Mouse (Mus musculus): ENCODE results near the gene Strbp.

Strbp gene

DNA sequence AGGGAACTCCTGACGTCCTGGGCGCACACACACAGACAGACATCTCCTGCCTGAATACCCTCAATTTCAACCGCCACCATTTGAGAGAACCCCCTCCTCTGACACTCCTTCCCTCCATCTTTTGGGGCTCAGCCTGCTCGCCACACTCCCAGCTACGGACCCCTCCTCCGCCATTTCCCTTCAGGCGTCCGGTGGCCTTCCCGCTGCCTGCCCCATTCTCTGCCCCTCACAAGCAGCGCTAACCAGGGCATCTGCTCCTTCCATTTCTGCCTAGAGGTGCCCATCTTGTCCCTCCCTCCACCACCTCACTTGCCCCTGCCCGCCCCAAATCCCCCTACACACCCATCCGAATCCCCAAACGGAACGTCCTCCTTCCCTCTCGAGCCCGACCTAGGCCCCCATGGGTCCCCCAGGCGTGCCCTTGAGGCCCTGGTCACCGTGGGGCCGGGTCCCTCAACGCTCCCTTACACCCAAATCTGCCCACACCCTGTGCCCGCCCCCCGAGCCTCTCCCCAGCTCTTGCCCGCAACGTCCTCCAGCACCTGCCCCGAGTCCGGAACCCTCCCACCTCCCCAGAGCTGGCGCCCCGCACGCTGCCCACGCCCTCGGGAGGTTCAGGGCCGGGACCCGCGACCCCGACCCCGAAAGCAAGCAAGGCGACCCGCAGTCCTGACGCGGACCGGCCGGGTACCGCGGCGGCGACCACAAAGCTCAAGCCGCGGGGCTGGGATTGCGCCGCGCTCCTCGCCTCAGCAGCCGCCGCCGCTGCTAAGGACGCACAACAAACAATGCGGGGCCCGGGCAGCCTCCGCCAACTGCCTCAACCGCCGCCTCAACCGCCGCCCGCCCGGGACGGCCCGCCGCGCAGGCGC, 1.1 kb downstream of the Strbp start:
- no peak for DNase-seq (ENCODE audit: low spot score)

DNA sequence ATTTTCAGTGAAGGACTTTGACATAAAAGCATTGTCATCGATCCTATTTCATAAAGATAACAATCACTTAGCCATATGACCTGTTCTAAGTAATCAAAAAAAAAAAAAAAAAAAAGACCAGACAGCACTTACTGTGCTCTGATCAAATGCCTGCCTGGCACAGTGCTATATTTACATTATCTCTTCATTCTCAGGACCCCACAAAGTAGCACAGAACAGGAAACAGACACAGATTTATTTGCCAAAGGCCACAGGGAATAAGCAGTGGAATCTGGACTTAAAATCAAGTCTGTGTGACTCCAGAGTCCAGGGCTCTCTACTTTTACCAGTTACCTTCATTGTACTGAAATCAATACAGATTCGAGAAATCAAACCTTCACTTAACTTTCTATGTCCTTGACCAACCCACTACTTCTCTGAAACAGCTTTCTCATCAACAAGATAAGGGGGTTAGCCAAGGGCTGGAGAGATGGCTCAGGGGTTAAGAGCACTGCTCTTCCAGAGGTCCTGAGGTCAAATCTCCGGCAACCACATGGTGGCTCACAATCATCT, 14.5 kb downstream of the Strbp start:
- DNase-seq (ENCODE audit: low spot score), result no peak

DNA sequence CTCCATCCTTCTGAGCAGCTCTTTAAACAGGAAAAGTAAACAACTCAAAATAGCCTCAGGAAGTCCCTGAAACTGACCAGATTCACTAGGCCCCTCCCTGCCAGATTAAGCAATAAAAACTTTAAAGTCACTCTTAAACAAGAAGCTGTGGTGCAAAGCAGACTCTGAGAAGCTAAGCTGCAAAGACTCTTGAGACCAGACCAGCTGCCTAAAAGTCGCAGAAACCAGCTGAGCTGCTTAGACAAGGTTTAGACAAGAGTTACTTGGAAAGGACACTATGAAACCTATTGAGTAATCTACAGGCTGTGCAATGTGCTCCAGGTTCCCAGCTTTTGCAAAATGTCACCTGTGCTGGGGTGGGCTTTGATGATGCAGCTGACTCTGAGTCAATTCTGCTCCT, 16.6 kb downstream of the Strbp start:
- DNase-seq (ENCODE audit: low spot score), result no peak

DNA sequence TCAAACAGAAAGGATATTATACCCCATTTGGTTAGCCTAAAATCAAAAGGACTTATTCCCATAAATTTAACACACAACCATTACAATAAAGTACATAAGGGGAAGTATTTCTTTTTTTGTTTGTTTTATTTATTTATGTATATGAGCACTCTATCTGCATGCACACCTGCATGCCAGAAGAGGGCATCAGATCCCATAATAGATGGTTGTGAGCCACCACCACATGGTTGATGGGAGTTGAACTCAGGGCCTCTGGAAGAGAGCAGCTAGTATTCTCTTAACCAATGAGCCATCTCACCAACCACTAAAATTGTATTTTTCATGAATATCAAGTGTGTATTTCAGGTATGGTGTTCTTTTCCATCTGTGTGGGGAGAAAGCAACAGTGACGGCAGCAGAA, 18.8 kb downstream of the Strbp start:
- no peak for DNase-seq (ENCODE audit: low spot score)

DNA sequence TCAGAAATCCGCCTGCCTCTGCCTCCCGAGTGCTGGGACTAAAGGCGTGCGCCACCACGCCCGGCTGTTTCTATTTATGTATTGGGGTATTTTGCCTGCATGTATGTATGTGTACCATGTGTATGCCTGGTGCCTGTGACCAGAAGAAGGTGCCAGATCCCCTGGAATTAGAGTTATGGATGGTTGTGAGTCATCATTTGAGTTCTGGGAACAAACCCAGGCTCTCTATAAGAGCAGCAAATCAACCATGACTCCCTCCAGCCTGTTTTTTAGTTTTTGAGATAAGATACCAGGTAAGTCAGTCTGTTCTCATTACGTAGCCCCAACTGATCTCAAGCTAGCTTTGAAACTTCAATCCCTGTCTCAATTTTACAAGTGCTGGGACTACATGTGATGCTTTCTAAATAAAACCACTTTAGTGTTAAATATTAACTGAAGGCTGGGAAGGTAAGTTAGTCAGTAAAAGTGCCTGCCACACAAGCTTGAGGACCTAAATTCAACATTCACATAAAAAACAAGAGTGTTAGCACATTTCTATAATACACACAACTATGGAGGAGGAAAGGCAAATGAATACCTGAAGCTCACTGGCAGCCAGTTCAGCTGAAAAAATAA, 21.4 kb downstream of the Strbp start:
- DNase-seq (ENCODE audit: low spot score), result no peak

DNA sequence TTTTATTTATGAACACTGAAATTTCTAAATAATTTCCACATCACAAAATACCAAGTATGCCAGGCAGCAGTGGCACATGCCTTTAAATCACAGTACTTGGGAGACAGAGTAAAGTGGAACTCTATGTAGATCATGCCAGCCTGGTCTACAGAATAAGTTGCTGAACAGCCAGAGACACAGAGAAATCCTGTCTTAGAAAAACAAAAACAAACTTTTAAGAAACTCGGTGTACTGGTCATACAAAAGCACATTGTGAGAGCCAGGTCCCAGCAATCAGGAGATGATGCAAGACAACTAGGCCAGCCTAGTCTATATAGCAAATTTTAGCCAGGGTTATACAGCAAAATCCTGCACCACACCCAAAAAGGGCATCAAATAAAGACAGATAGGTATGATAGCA, 52.6 kb downstream of the Strbp start:
- no peak for DNase-seq (ENCODE audit: low spot score)

DNA sequence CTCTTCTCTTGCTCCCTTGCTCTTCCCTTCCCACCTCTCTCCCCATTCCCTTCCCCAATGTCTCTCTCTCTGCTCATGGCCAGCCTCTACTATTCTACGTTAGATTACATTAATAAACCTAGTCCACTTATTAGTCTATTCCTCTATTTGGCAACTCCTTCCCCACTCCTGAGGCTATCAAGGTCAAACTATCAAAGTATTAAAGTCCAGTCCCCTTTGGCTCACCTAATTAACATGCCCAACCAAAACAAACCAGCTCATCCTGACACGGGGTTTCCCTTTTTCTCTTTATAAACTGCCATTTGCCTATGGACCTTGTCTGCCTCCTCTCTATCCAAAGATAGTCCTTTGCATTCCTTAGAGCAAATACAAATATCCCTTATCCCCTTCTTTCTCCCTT, 54.1 kb downstream of the Strbp start:
- DNase-seq (ENCODE audit: low spot score), result no peak

DNA sequence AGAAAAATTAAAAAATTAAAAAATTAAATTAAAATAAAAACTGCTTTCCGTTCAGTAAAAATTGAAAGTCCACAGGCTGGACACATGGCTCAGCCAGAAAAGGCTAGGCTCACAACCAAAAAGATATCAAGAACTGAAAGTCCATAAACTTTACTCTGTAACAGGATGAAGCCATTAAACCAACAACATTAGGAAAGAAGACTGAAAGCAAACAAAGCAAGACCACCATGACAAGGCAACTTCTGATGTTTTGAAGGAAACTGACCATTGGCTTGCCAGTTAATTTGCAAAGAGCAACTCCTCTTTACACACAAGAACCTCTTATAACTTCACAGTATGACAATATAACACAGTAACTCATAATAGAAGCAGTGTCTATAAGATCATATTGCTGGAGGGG, 54.7 kb downstream of the Strbp start:
- no peak for DNase-seq (ENCODE audit: low spot score)

DNA sequence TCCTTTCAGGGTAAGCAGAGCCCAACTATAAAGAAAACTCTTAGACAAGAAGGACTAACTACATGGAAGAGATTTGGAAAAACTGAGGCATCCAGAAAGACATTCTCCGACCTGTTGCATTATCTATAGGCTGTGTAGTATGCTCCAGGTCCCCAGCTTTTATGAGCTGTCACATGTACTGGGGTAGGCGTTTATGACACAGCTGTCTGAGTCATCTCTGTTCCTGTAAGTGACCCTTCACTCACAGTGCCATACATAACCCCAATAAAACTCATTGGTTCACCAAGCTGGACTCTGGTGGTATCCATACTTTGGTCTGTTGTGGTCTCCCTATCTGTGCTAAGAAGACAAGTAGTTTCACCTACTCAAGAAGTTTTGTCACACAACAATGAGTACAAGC, 80.3 kb downstream of the Strbp start:
- no peak for DNase-seq (ENCODE audit: low spot score)

DNA sequence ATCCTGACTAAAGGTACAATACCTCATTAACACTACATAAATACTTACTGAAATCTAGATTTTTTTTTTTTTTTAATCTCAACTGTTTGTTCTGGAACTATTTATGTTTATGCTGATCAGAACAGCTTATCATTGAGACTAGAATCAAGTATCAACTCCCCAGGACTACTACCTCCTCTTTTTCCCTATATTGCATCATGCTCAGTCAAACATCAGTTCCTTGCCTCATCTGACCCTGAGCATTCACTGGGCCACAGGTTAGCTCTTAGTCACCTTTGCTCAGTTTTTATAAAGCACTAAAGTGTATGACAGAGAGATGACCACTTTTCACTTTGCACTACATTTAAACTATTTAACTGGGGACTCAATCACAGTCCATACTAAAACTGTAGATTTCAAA, 115.7 kb downstream of the Strbp start:
- no peak for DNase-seq (ENCODE audit: low spot score)

DNA sequence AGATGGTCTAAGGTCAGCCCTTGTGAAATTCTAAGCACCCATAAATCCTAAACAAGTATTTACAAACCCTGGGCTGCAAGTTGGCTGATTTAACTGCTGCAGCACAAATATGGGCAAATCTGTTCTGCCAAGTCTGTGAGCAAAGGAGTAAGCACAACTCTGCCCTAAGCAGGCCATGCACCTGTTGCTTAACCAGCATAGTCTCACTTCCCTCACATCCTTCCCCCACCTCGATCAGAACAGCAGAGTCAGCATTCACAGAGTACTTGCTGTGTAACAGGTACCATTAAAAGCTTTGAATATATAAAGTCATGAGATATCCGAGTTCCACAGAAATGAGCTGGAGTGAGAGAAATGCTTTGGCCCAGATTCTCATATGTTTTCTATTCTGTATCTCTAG, 125.5 kb downstream of the Strbp start:
- DNase-seq (ENCODE audit: low spot score), result no peak

DNA sequence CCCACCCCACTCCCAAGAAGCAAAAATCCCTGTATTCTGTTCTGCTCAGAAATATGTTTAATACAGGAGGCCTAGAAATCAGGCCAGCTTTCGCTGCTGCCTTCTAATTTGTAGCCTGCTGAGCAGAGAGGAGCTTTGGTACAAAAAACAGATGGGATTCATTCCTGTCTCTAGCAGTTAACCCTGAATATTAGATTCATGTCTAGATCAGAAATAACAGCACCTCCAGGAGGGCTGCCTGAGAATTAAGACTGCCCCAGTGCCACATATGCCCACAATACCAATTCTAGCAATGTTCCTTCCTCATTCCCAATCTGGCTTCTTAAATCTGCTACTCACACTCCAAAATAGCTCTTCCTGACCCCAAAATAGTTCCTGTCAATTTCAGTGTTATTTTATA, 127.0 kb downstream of the Strbp start:
- peak; percentile 10 for DNase-seq (ENCODE audit: low spot score)

DNA sequence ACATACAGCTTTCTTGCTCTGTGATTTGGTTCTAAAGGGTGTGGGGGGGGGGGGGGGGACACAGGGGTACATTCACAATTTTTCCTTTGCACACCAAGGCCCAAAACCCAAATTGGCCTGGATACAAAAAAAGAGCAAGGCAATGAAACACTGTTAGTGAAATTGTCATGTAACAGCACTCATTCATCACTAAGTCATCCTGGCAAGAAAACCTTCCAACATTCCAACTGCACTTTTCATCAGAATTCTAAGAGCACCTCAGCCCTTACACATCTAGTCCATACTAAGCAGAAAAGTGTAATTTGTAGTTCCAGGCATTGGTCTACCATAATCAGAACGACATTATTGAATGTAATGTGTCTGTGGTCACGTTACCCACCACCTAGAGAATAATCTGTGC, 131.5 kb downstream of the Strbp start:
- DNase-seq (ENCODE audit: low spot score), result no peak

DNA sequence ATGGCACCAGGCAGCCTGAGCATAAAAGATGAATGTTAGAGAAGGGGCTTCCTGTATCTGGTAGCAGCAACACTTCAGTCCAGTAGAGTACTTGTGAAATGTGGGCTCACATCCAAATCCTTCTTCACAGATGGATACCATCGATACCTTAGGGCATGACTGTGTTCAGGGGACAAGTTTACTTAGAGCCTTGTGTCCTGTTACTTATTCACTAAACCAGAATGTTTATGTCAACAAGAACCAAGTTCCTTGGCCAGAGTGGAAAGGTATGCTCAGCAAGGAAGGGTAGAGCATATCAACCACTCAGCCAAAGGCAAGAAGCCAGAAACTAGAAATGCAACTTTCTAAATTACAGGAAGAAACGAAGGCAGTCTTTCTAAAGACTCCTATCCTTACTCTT, 133.0 kb downstream of the Strbp start:
- DNase-seq (ENCODE audit: low spot score), result no peak

DNA sequence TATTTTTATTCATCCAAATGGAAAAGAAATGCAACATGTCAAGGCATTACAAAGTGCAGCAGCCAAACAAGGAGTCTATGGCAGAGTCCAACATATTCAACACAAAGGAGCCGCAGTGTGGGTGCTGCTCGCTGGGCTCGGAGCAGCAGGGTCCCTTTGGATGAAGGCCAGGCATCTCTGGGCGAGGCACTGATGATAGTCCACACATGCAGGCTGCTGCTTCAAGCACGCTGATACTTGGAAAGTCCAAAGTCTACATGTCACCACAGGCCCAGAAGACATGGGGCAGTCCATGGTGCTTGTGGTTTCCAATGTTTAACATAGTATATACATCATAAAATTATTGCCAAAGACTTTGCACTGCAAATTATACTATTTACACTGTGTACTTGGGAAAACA, 133.8 kb downstream of the Strbp start:
- DNase-seq (ENCODE audit: low spot score), result no peak

DNA sequence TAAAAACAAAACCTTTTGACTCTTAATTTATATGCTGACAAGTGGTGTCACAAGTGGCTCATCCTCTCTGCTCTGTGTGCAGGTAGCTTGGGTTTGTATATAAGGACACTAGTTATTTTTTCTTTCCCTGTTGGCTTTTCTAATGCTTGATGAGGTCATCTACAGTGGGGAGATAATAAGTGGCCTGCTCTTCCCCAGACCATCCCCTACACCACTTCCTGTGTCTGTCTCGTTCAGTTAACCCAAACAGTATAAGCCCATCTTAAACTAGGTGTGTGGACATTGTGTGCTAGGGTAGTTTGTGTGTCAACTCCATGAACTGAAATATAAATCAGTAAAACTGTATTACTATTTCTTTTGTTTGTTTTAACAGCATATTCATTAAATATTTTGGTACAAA, 137.6 kb downstream of the Strbp start:
- no peak for DNase-seq (ENCODE audit: low spot score)

DNA sequence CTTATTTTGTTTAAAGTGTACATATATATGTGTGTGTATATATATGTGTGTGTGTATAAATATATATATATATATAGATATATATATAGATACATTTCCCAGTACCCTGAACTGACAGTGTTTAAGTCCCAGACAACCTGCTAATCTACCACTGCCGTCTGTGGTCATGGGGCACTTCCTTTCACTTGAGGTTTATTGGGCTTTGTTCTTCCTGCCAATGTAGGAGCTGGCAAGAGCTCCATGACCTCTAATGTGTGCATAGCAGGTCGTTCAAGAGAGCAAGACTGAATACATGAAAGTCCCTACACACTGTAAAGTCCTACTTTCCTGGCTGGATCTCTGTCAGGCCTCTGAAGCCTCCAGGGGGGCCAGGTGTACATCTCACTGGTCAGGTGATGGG, 138.1 kb downstream of the Strbp start:
- no peak for DNase-seq (ENCODE audit: low spot score)

DNA sequence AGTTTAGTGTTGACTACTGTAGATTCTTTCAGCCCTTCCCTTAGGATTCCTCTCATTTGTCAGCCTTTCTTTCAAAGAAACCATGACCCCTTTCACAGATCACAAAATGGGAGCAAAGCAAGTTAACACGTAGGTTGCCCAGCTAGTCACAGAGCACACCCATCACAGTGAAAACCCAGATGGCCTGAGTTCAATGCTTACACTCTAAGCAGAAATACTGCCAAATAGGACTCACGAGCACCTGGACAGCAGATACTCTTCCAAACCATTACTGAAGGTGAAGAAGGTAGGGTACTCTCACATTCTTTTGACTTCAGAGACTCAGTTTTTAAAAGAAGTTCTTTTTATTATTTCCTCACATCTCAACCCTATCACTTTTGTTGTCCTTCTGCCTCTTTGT, 147.3 kb downstream of the Strbp start:
- no peak for DNase-seq (ENCODE audit: low spot score)

DNA sequence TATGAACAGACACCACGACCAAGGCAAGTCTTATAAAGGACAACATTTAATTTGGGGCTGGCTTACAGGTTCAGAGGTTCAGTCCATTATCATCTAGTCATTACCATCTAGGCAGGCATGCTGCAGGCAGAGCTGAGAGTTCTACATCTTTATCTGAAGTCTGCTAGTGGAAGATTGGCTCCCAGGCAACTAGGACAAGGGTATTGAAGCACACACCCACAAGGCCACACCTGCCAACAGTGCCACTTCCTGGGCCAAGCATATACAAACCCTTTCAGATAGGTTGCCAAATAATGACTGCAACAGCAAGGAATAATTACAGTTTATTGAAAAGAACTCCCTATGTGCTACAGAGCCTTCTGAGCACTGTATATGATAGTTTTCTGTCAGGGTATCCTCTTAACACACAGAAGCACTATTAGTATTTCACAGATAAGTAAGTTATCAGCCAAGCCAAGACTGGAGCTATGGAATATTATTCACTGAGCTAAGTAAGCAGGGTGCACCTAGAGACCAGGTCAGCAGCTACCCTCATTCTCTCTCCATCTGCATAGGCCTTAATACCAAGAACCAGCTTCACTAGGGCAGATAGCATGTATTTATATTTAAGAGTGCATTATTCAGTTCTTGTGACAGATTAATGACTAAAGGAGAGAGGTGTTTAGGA, 154.2 kb downstream of the Strbp start:
- DNase-seq (ENCODE audit: low spot score), result no peak

DNA sequence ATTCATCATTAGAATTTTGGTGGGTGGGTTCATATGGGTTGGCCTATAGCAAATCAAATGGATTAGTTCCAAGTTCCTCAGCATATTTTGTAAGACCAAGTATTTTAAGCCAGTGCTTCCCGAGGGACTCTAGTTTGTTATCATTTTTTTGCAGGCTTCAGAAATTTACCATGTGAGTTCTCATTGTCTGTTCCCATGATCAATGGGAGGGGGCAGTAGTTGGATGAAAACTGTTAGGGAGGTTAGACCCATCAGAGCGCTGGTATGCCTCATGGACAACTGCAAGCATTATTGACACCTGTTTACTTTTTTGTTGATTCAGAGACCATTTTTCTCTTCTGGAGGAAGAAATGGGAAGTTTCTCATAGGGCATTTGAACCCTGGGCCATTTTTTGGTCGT, 172.0 kb downstream of the Strbp start:
- DNase-seq (ENCODE audit: low spot score), result no peak

DNA sequence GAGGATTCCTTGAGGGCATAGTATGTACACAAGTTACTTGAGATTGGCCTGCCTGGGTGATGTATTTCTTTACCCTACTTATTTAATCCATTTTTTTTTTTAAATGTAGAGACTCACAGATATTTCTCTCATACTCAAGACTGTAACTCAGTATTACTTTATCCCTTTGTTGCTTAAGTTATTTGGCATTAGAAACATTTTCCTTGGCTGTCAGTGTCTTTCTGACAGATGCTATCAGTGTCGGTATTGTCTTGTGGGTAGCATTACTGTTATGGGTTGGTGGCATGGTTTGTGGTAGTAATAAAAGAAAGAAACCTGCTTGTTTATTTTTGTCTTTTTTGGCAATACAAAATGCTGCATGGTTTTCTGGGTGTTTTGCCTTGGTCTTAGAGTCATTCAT, 172.9 kb downstream of the Strbp start:
- DNase-seq (ENCODE audit: low spot score), result no peak

DNA sequence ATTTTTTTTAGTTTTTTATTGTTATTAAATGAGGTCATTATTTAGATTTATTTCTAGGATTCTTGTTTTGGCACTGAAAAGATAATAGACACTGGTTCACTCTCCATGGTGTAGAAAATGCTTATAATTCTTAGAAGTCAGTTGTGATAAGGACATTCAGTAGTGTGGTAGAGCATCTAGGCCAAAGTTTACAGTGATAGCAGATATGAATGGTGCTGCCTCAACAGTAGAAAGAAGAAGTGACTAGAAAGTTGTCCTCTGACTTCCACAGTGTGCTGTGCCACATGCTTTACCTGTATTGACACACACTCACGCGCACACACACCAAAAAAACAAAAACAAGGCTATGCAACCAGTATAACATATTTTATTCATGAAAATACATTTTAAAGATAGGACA, 174.3 kb downstream of the Strbp start:
- DNase-seq (ENCODE audit: low spot score), result no peak

DNA sequence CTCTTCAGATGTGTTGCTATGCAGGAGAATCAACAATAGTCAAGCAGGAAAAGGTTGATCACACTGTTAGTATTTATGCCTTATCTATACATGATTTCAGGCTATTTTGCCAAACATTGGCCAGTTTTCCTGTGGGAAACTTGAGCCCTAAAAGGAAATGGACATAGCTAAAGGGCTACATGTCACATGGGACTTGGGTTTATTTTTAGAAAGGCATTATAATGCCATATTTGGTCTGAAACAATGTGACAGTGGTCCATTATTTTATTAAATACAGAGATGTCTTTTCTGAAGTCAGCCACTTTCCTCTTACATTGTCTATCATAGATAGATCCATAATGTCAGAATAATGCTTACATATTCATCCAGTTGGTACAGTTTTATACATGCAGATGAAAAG, 176.1 kb downstream of the Strbp start:
- no peak for DNase-seq (ENCODE audit: low spot score)

Measured in layer of hippocampus, adult 9-10 months (tissue).